Mouse (Mus musculus) liver, adult (tissue): ENCODE measurements around the gene Pip5k1c.
A peak's percentile ranks its signal among the peaks of the same experiment; 100 is the strongest.

Source experiments
- GATA4 ChIP-seq: IDR thresholded peaks from 2 replicates; pipeline ENCODE4 v1.6.1; 2014; ENCODE audit warnings: mild to moderate bottlenecking, low read length; ENCODE audit not compliant: insufficient replicate concordance

The Pip5k1c gene

GRCm38 (mm10) chr10:81292554-81293333 lies at the start of gene Pip5k1c:
TSS of gene Pip5k1c (plus strand) at chr10:81292963.
- peak; percentile 6; the same call in 1 of the 2 replicates for TF ChIP-seq GATA4

GRCm38 (mm10) chr10:81244146-81244545 lies 48.6 kb upstream of the Pip5k1c start:
- no peak for TF ChIP-seq GATA4

GRCm38 (mm10) chr10:81244595-81244994 lies 48.2 kb upstream of the Pip5k1c start:
- TF ChIP-seq GATA4 = no peak

- TF ChIP-seq GATA4 = no peak
These were observed 47.6 kb upstream of the Pip5k1c start for GRCm38 (mm10) chr10:81245166-81245565.

- TF ChIP-seq GATA4 = no peak
These were observed 45.0 kb upstream of the Pip5k1c start for GRCm38 (mm10) chr10:81247804-81248203.

- no peak for TF ChIP-seq GATA4
These were observed 43.3 kb upstream of the Pip5k1c start for GRCm38 (mm10) chr10:81249442-81249841.

GRCm38 (mm10) chr10:81252424-81253419 lies 40.0 kb upstream of the Pip5k1c start, which contains the start of gene Matk:
TSS of gene Matk (plus strand) at chr10:81252935.
- TF ChIP-seq GATA4 = no peak

GRCm38 (mm10) chr10:81254886-81255285 lies 37.9 kb upstream of the Pip5k1c start:
- no peak for TF ChIP-seq GATA4

- TF ChIP-seq GATA4 = no peak
These were observed 35.4 kb upstream of the Pip5k1c start for GRCm38 (mm10) chr10:81257158-81258039.

- TF ChIP-seq GATA4 = no peak
These were observed 33.4 kb upstream of the Pip5k1c start for GRCm38 (mm10) chr10:81259225-81259884.

- no peak for TF ChIP-seq GATA4
These were observed 31.7 kb upstream of the Pip5k1c start for GRCm38 (mm10) chr10:81261025-81261424.

GRCm38 (mm10) chr10:81265540-81265939 lies 27.2 kb upstream of the Pip5k1c start:
- no peak for TF ChIP-seq GATA4

- TF ChIP-seq GATA4 = no peak
These were observed 26.3 kb upstream of the Pip5k1c start, which contains the start of the genes Mrpl54 and Apba3 for GRCm38 (mm10) chr10:81266211-81267105. TSS of gene Mrpl54 (minus strand) at chr10:81266934. TSS of gene Apba3 (plus strand) at chr10:81266960.

- TF ChIP-seq GATA4 = no peak; the same call in 1 of the 2 replicates
These were observed 24.7 kb upstream of the Pip5k1c start for GRCm38 (mm10) chr10:81268056-81268455.
